ENCODE assay signal across 11 mouse cellular contexts in the genomic region with DNA sequence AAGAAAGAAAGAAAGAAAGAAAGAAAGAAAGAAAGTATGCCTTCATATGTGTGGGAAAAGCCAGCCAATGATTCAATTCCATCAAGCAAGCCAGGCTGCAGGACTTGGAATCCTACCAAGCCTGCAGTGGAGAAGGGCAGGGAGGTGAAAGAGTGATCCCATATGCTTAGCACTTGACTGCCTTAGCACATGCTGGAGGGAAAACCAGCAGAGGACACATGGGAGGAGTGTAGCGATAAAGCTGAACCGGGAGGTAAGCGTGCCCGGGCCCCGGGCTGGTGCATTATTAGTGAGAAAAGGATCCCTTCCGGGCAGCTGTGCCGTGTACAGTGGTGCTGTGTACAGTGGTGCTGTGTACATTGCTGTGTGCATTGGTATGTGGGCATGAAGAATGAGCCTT.
DNase-seq lines count a peak whose midpoint lies in the region; ATAC-seq and TF ChIP-seq lines count a peak whose summit lies in the region.
"Had no signal": no experiment of that assay in that cellular context is flagged by ENCODE, and none has a peak within 500 bp of the region (broad histone marks: within the 10 kb centered on the region; RNA-seq: fewer than 3 reads in every experiment).

No protein-coding gene starts in this region.

- no peak overlapping the region for H3K9ac ChIP-seq in lung, postnatal 0 days (replicated peaks; ENCODE audit: low read depth)
- no peak overlapping the region for H3K9ac ChIP-seq in forebrain, postnatal 0 days
- H3K9ac ChIP-seq in stomach, embryonic 16.5 days (ENCODE audit: low read length) = no peak overlapping the region
- H3K9ac ChIP-seq in liver, embryonic 11.5 days (ENCODE audit: low read depth, low read length) = no peak overlapping the region
- H3K9ac ChIP-seq: hindbrain, embryonic 12.5 days had no signal

- TF ChIP-seq EP300 in lung, postnatal 0 days (IDR thresholded peaks at IDR 0.05) = no peak

- peak; percentile 37 for ATAC-seq in lung, postnatal 0 days
- ATAC-seq in forebrain, postnatal 0 days = no peak
- peak; percentile 37; the same call in 1 of the 2 replicates for ATAC-seq in stomach, embryonic 16.5 days (ENCODE audit: insufficient read depth, low FRiP score)
- ATAC-seq in liver, embryonic 11.5 days (replicated peaks; ENCODE audit: low FRiP score) = no peak

- peak; percentile 94 for DNase-seq in heart, adult 11 months
- DNase-seq in heart, postnatal 25 days (ENCODE audit: low spot score) = no peak
- peak; percentile 38 for DNase-seq in lung, postnatal 0 days (ENCODE audit: low spot score)
- no peak for DNase-seq in lung, adult 2 months
- peak; percentile 18 for DNase-seq in forebrain, postnatal 0 days
- no peak for DNase-seq in urinary bladder, adult 2 months (ENCODE audit: low spot score)
- no peak for DNase-seq in liver, embryonic 11.5 days (ENCODE audit: low spot score)
- DNase-seq: retina, postnatal 1 day; thymus, adult 2 months had no signal

- no peak overlapping the region for H3K27ac ChIP-seq in lung, postnatal 0 days (ENCODE audit: low read length)
- no peak overlapping the region for H3K27ac ChIP-seq in forebrain, postnatal 0 days (ENCODE audit: low read depth, low read length)
- H3K27ac ChIP-seq in stomach, embryonic 16.5 days (ENCODE audit: low read length) = peak overlapping the region; percentile 30; the same call in 1 of the 2 replicates
- H3K27ac ChIP-seq in liver, embryonic 11.5 days (ENCODE audit: low read depth, low read length) = no peak overlapping the region
- H3K27ac ChIP-seq: hindbrain, embryonic 12.5 days had no signal

- 64% methylated on average over 7 of the region's 7 CpGs for WGBS in lung, postnatal 0 days
- WGBS in lung, adult 2 months = 83% methylated on average over 7 of the region's 7 CpGs
- 81% methylated on average over 7 of the region's 7 CpGs for WGBS in forebrain, postnatal 0 days
- 68% methylated on average over 7 of the region's 7 CpGs for WGBS in stomach, embryonic 16.5 days
- WGBS in liver, embryonic 11.5 days = 95% methylated on average over 7 of the region's 7 CpGs

- no peak overlapping the region for H3K4me3 ChIP-seq in lung, postnatal 0 days (ENCODE audit: low read depth, low read length)
- H3K4me3 ChIP-seq in lung, adult 2 months (replicated peaks; ENCODE audit: extremely low read depth, low read depth, low read length) = no peak overlapping the region
- no peak overlapping the region for H3K4me3 ChIP-seq in forebrain, postnatal 0 days (ENCODE audit: low read depth, low read length)
- H3K4me3 ChIP-seq in stomach, embryonic 16.5 days (replicated peaks; ENCODE audit: low read length) = no peak overlapping the region
- H3K4me3 ChIP-seq in liver, embryonic 11.5 days (ENCODE audit: low read depth, low read length) = no peak overlapping the region
- H3K4me3 ChIP-seq: hindbrain, embryonic 12.5 days had no signal

- no peaks in the 10 kb centered on the region for H3K27me3 ChIP-seq in lung, postnatal 0 days (replicated peaks; ENCODE audit: insufficient read depth, low read length)
- no peaks in the 10 kb centered on the region for H3K27me3 ChIP-seq in forebrain, postnatal 0 days (ENCODE audit: insufficient read depth, low read length)
- H3K27me3 ChIP-seq in stomach, embryonic 16.5 days (ENCODE audit: control insufficient read depth, insufficient read depth, low read length) = no peaks in the 10 kb centered on the region
- H3K27me3 ChIP-seq in liver, embryonic 11.5 days (replicated peaks; ENCODE audit: control insufficient read depth, insufficient read depth, low read length) = no peaks in the 10 kb centered on the region
- H3K27me3 ChIP-seq: hindbrain, embryonic 12.5 days had no signal

- no peaks in the 10 kb centered on the region for H3K36me3 ChIP-seq in lung, postnatal 0 days (ENCODE audit: insufficient read depth, low read length)
- H3K36me3 ChIP-seq in forebrain, postnatal 0 days (ENCODE audit: insufficient read depth) = no peaks in the 10 kb centered on the region
- H3K36me3 ChIP-seq in stomach, embryonic 16.5 days (ENCODE audit: control insufficient read depth, insufficient read depth, low read length) = no peaks in the 10 kb centered on the region
- H3K36me3 ChIP-seq in liver, embryonic 11.5 days (ENCODE audit: control insufficient read depth, insufficient read depth, low read length) = no peaks in the 10 kb centered on the region
- H3K36me3 ChIP-seq: hindbrain, embryonic 12.5 days had no signal

- intact Hi-C loops in heart, postnatal 25 days (cut with DNase I) = no loop called here

- no peak for TF ChIP-seq POLR2A in lung, adult 2 months (IDR thresholded peaks at IDR 0.05; ENCODE audit: borderline replicate concordance, extremely low read depth, low read depth, low read length)

- no peaks in the 10 kb centered on the region for H3K9me3 ChIP-seq in lung, postnatal 0 days (ENCODE audit: low read length)
- no peaks in the 10 kb centered on the region for H3K9me3 ChIP-seq in forebrain, postnatal 0 days (ENCODE audit: low read length)
- H3K9me3 ChIP-seq in stomach, embryonic 16.5 days (replicated peaks; ENCODE audit: control insufficient read depth, low read length) = no peaks in the 10 kb centered on the region
- H3K9me3 ChIP-seq in liver, embryonic 11.5 days (ENCODE audit: control insufficient read depth, low read length) = no peaks in the 10 kb centered on the region
- H3K9me3 ChIP-seq: hindbrain, embryonic 12.5 days had no signal

- no peak for TF ChIP-seq CTCF in lung, postnatal 0 days (IDR thresholded peaks at IDR 0.05)
- TF ChIP-seq CTCF in lung, adult 2 months (IDR thresholded peaks at IDR 0.05; ENCODE audit: insufficient read depth, low read length) = no peak
- no peak for TF ChIP-seq CTCF in forebrain, postnatal 0 days (IDR thresholded peaks at IDR 0.05; ENCODE audit: low read depth)

- no peak overlapping the region for H3K4me2 ChIP-seq in lung, postnatal 0 days (replicated peaks; ENCODE audit: low read depth, low read length)
- no peak overlapping the region for H3K4me2 ChIP-seq in forebrain, postnatal 0 days (ENCODE audit: low read depth)
- H3K4me2 ChIP-seq in stomach, embryonic 16.5 days (ENCODE audit: low read depth, low read length) = no peak overlapping the region
- no peak overlapping the region for H3K4me2 ChIP-seq in liver, embryonic 11.5 days
- H3K4me2 ChIP-seq: hindbrain, embryonic 12.5 days had no signal

- H3K4me1 ChIP-seq in lung, postnatal 0 days (ENCODE audit: insufficient read depth, low read depth, low read length) = no peaks in the 10 kb centered on the region
- H3K4me1 ChIP-seq in lung, adult 2 months (ENCODE audit: control insufficient read depth, insufficient read depth, low read length) = peaks cover 5% of the 10 kb centered on the region; the same call in 1 of the 2 replicates
- peaks cover 12% of the 10 kb centered on the region; the same call in 1 of the 2 replicates for H3K4me1 ChIP-seq in forebrain, postnatal 0 days (ENCODE audit: insufficient read depth)
- peaks cover 27% of the 10 kb centered on the region for H3K4me1 ChIP-seq in stomach, embryonic 16.5 days (ENCODE audit: control insufficient read depth, insufficient read depth, low read length)
- H3K4me1 ChIP-seq in liver, embryonic 11.5 days (replicated peaks; ENCODE audit: control insufficient read depth, insufficient read depth, low read length) = peaks cover 25% of the 10 kb centered on the region

Comparison
In these comparisons a context has a peak if more than half of its experiments do, and no peak if none do; other contexts are left out.
1. DNase-seq: peak in heart, adult 11 months (single experiment), lung, postnatal 0 days (single experiment) and forebrain, postnatal 0 days (single experiment); none in heart, postnatal 25 days (single experiment), lung, adult 2 months (single experiment), urinary bladder, adult 2 months (single experiment) and liver, embryonic 11.5 days (single experiment).
2. ATAC-seq: peak in lung, postnatal 0 days (single experiment) and stomach, embryonic 16.5 days (single experiment); none in forebrain, postnatal 0 days (single experiment) and liver, embryonic 11.5 days (single experiment).